Mouse (Mus musculus): ENCODE measurements around the gene Galntl6.

GRCm38 (mm10) chr8:57892115-57892514, 1020.3 kb downstream of the Galntl6 start:
- TF ChIP-seq POLR2A (IDR thresholded peaks at IDR 0.05; ENCODE audit: low read depth, low read length) (no peak), CTCF (IDR thresholded peaks at IDR 0.05; ENCODE audit: extremely low read depth, insufficient read length, insufficient replicate concordance, low read depth, low read length) (no peak)
